Mouse (Mus musculus): ENCODE measurements around the gene Lrrc9.

Gene Lrrc9

GRCm38 (mm10) chr12:72467789-72468188 lies 26.1 kb downstream of the Lrrc9 start:
- DNase-seq (ENCODE audit: low spot score in 2 of 2): no peak

DNA sequence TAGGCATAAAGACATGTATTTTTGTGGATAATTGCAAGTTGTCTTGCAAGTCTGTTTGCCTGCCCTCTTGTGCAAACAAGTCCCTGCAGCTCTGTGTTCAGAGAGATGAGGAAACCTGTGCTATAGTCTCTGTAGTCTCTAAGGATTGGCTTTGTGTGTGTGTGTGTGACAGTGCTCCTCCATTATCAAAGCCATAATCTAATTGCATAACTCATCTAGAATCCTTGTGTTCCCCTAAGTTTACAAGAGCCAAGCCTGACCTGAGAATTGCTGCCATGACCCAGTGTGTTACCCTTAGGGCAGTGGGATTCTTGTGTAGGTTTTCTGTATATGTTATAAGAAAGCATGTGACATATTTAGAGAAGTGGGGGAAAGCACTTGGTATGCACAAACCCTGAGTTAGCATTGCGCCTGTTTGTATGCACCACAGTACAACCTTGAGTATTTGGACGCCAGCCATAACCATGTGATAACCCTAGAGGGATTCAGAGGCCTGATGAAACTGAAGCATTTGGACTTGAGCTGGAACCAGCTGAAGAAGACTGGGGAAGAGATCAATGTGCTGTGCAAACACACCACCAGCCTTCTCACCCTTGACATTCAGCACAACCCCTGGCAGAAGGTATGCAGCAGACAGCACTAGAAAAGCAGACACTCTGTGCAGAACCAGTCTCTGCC lies 35.2 kb downstream of the Lrrc9 start:
- no peak for DNase-seq (ENCODE audit: low spot score in 2 of 2)

GRCm38 (mm10) chr12:72482226-72482625 lies 40.6 kb downstream of the Lrrc9 start:
- no peak for DNase-seq (ENCODE audit: low spot score in 2 of 2)

DNA sequence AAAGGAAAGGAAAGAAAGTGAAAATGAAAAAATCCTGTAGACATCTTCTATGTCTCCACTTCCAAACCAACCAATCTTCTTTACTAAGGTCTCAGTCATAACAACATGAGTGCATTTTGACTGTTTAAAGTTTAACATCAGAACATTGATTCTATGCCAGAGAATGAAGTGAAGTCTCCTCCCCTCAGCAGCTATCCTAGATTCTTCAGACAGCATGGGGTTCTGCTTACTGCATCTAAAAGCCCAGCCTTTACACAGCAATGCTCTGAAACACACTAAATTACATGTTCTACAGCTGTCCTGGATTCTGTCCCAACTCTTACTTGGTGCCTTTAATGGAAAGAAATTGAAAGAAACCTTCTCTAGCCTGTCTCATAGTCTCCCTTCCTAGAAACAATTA lies 43.2 kb downstream of the Lrrc9 start:
- DNase-seq (ENCODE audit: low spot score in 2 of 2): no peak

DNA sequence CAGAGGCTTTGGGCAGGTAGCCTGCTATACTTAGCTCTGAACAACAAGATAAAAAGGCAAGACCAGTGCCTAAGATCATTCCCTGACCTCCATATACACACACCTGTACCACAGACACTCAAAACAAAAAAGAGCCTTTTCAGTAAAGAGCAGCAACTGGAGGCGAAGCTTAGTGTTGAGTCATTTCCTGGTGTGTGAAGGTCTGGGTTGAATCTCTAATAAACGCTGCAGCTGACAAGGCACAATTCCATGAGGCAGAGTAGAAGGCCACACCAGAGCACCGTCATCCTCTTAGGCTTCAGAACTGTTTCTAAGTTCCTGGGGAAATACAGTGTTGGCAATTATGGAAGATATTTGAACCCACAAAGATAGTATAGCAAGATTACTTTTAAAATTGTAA lies 45.8 kb downstream of the Lrrc9 start:
- DNase-seq (ENCODE audit: low spot score in 2 of 2): no peak

DNA sequence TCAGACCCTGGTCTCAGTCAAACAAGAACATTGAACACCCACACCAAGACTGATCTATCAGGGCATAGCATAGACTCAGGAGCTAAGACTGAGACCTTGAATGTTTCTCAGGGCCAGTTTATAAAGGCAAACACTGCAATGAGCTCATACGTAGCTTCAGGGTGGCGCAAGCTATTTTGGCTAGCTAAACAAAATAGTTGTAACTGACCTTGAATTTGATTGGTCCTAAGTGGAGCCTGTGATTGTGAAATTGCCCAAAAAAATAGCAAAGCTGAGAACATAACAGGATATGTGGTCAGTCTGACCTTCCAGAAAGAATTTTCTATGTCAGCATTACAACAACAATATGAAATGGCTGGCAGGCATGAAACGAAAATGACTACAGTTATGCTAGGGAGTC lies 48.3 kb downstream of the Lrrc9 start:
- DNase-seq (ENCODE audit: low spot score in 2 of 2): no peak

DNA sequence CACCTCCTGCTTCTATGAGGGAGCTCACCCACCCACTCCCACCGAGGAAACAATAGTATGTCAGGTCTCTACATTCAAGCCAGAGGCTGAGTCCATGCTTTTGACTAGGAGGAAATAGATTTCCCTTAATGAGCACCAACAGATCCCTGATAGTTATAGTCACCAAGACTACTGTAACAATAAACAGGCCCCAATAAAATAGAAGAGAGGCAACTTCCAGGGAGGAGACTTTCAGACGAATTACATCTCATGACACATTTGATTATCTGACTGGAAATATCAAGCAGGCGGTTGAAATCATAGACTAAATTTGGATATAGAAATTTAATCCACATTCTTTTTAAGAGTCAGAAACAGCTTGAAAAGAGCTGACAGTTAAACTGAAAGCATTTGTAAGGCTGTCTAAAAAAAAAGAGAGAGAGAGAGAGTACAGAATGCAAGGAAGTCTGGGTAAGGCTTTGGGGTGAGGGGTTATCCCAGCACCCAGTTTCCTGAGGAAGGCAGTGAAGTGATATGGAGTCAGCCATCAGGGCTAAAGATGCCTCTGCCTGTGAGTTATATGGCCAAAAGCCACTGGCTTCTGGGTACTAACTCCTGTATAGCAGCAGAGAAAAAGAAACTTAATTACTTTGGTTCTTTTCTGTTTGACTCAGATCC lies 49.5 kb downstream of the Lrrc9 start:
- no peak for DNase-seq (ENCODE audit: low spot score in 2 of 2)

GRCm38 (mm10) chr12:72496866-72497600 lies 55.4 kb downstream of the Lrrc9 start:
- no peak for DNase-seq (ENCODE audit: low spot score in 2 of 2)

- DNase-seq (ENCODE audit: low spot score in 2 of 2): no peak
Observed at GRCm38 (mm10) chr12:72509606-72510005, 67.9 kb downstream of the Lrrc9 start.

GRCm38 (mm10) chr12:72515446-72515845 lies 73.8 kb downstream of the Lrrc9 start:
- DNase-seq (ENCODE audit: low spot score in 2 of 2): no peak

DNA sequence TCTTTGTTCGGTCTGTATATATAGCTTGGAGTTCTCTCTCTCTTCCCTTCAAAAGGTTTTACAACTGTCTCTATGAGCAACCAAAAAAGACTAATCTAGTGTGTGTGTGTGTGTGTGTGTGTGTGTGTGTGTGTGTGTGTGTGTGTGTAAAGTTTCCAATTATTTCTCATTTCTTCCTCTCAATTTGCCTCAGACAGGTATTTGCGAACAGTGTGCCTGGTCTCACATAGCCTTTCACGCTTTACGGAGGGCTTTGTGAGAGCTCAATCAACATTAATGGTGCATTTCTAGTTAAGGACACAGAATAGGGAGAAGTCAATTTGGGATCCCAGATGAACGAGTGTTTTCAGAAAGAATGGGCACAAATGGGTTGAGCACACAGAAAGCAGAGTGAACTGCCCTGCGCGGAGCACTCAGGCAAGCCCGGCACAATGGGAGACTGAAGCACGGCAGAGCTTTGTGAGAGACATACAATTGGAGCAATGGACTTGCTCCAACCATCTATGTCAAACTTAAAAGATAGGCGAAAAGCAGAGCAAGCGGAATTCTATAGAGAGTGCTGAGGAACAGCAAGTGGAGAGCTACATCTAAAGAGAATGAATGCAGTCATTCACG lies 76.6 kb downstream of the Lrrc9 start:
- DNase-seq (ENCODE audit: low spot score in 2 of 2): no peak

GRCm38 (mm10) chr12:72519352-72519751 lies 77.7 kb downstream of the Lrrc9 start:
- no peak for DNase-seq (ENCODE audit: low spot score in 2 of 2)

DNA sequence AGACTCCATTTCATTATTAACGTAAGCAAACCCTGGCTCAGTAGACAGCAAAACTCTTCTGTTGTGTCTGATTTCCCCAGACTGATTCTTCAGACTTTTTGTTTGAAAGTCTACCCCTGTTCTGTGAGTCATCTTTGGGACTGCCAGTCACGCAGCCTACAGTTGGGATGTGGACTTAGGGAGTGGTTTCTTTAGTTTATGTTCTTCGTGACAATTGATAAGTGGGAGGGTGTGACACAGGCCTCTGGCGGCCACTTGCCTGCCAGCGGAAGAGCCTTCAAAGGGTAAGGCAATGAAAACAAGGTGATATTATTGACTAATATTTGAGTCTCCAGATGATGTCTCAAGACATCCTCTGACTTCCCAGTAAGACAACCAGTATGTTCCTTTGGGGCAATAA lies 78.2 kb downstream of the Lrrc9 start:
- DNase-seq (ENCODE audit: low spot score in 2 of 2): no peak

DNA sequence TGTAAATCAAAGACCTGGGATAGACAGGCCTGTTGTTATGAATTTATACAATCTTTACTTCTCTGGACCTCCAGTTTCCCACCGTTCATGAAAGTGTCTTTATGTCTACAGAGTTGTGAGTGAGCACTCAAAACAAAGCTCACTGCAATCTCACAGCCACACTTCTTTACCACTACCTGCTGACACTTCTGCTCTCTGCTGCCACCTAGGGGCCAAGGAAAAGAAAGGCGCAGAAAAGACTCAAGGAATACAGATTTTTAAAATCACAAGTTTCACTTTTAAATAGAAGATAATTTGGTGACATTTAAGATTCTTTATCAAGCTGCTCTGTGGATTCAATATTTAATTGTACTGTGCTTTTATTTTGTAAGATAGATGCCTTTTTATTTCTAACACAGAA lies 79.0 kb downstream of the Lrrc9 start:
- no peak for DNase-seq (ENCODE audit: low spot score in 2 of 2)

DNA sequence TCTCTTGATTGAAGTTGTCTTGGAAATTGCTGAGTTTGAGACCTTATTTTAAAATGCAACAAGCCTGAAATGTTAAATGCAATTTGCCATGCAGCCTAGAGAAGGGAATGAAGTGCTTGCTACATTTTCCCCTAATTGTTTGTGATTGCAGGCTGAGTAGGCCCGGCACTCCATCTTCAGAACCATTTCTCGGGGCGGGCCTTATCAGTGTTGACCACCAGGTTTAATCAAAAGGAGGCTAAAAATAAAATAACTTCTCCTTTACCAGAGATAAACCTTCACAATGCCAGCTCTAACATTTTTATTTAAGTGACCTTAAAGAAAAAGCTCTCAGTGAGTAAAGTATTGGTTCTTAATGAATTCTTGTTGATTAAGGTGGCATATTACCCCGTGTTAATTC lies 83.9 kb downstream of the Lrrc9 start:
- no peak for DNase-seq (ENCODE audit: low spot score in 2 of 2)

- DNase-seq (ENCODE audit: low spot score in 2 of 2): no peak
Observed at GRCm38 (mm10) chr12:72532303-72532702, 90.6 kb downstream of the Lrrc9 start.

GRCm38 (mm10) chr12:72533986-72534385 lies 92.3 kb downstream of the Lrrc9 start:
- DNase-seq (ENCODE audit: low spot score in 2 of 2): no peak

DNA sequence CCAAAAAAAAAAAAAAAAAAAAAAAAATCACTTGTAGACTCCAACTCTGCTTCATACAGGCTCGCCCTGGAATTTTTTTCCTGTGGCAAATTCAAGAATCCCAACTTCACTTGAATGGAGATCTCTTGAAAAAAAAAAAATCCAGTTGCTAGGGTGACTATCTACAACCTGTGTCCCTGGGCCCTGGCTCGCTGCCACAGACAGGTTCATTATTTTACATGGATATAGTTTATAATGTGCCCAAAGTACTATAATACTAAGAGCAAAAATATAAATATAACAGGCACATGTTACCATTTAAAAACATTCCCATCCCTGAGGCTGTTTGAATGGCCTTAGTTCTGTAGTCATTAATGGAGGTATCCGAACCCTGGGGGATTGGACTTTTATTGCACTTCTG lies 93.9 kb downstream of the Lrrc9 start:
- DNase-seq (ENCODE audit: low spot score in 2 of 2): no peak

- DNase-seq (ENCODE audit: low spot score in 2 of 2): peak; percentile 92 to 93
Observed at GRCm38 (mm10) chr12:72536021-72536597, 94.4 kb downstream of the Lrrc9 start, which contains the start of gene Pcnx4. Pcnx4 (plus strand) TSS chr12:72536383.

DNA sequence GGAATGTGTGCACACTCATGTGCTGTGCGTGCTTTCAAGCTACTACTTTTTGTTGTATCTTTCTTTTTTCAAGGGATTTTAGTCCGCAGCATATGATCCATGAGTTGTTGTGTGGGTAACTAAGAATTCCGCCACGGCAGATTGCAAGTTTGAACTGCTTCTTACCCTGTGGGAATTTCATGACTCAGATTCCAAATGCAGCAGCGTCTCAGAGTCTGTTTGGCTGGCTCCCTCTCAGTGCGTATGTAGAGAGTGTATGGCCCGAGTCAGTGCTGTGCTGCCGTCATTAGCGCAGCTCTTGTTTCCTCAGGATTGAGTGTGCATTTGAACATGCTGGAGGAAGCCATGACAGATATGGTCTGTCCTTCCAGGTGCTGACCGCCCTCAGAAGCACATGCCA lies 96.9 kb downstream of the Lrrc9 start:
- DNase-seq (ENCODE audit: low spot score in 2 of 2): peak; percentile 26 to 56

DNA sequence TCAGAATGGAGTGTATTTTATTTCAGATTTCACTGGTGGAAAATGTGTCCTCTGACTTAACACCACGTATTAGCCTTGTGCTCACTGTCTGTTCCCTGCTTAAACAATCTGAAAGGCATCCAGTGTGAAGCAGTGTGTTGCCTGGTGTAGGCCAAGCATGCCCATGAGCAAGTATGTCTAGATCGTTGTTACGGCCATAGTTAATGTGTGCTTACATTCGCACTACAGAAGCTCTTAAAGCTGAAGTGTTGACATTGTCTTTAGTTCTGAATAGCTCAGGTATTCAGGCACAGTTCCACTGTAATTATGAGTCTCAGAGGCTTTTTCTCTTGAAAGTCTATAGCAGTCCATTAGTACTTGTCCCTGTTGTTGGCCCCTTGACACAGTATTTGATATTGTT lies 112.7 kb downstream of the Lrrc9 start:
- no peak for DNase-seq (ENCODE audit: low spot score in 2 of 2)

- no peak for DNase-seq (ENCODE audit: low spot score in 2 of 2)
Observed at GRCm38 (mm10) chr12:72564281-72564795, 122.7 kb downstream of the Lrrc9 start.
